Mouse (Mus musculus): ENCODE measurements around the gene Cd37.

GRCm38 (mm10) chr7:45265518-45265917 lies 26.6 kb upstream of the Cd37 start:
- TF ChIP-seq CTCF (IDR thresholded peaks at IDR 0.05; ENCODE audit: extremely low read depth, insufficient read length, insufficient replicate concordance, low read depth, low read length) (no peak), POLR2A (IDR thresholded peaks at IDR 0.05; ENCODE audit: low read depth, low read length) (no peak)

Data from small intestine, adult 2 months (tissue).